Mouse (Mus musculus) layer of hippocampus, adult 18-20 months (tissue): ENCODE data around the gene Mapkapk3. TPM values are rescaled to one million over a fixed set of nuclear protein-coding genes. Genes with fewer than 3 reads are reported as not detected.

Experiments
- DNase-seq, 2 experiments: peaks; one replicate each; pipeline ENCODE4 v3.0.0; 2022; ENCODE audit warnings: low spot score in 2 of 2
- total RNA-seq, 2 experiments: library from RNA; stranded (reverse); gene quantifications; 2 replicates each; pipeline ENCODE4 v1.2.3; 2021

The Mapkapk3 gene
- total RNA-seq, 2 experiments from 2014 or later = 1.8 to 2.2 TPM

DNA sequence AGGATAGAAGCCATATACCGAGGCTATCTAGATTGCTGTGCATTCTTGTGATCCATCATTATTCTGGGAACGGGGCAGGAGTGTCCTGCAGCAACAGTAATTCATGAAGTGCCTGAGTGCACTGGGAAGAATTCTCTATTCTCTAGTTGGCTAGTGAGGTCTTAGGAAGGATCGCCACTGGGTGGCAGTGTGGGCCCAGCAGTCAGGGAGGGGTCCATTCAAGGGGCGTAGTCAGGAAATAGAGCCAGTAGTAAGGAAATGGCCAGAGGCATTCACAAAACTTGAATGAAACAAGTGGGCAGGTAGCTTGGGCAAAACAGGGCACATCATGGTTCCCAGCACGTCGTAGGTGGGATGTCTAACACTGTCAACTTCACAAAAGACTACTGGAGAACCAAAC lies 4.6 kb upstream of the Mapkapk3 start:
- peak in 1 of 2 experiments; percentile 73 for DNase-seq

DNA sequence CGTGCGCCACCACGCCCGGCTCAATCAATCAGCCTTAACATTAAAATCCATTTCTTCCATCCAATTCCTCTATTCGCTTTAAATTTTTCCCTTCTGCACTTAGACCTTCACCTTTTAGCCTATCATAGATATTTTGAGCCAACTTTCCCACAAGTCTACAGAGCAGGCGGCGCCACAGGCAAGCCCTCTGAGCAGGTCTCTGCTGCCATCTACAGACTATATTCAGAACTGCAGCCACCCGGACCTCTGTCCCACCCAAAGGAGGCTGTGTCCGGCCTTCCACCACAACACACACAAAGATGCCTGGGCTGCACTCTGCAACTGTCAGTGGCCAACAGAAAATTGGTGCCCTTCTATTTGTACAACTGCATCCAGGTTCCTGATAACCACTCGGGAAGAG lies 1.2 kb upstream of the Mapkapk3 start:
- peak; percentile 57 to 86 for DNase-seq

DNA sequence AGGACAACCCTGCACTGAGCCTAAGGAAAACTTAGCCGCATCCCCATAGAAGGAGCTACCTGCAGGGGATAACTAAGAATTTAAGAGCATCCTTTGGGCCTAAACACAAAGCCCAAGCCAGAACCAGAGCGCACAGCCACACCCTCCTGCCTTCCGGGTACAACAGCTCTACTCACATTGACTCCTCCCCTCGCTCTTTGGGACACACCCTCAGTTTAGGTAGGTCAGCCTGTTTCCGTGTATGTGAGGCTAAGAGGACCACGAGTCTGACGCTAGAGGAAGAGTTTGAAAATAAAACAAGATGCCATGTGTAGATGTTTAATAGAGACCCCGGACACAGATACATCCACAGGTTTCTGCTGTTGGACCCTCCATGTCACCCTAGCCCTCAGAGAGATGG lies 966 bp downstream of the Mapkapk3 start:
- DNase-seq = no peak

DNA sequence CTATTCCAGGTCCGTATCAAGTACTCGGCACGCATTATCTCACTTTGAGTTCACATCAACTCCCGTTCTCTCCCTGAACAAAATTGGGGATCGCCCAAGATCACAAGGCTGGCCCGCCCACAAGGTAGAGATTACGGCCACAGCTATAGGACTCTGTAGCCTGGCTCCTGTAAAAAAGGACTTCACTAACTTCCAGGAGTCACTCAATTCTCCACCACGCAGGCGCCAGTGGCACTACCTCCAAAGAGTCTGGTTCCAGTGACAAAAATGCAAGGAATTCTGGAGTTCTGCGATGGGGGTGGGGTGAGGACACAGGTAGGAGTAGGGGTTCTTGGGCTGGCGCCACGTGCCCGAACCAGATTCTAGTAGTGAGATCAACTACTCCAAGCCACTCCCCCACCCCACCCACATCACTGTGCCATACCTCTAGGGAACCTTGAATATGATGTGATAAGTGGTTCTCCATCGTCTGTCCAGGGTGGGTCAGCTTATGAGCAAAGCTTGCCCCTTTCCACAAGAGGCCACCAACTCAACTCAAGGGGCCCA lies 1.5 kb downstream of the Mapkapk3 start:
- DNase-seq = no peak

DNA sequence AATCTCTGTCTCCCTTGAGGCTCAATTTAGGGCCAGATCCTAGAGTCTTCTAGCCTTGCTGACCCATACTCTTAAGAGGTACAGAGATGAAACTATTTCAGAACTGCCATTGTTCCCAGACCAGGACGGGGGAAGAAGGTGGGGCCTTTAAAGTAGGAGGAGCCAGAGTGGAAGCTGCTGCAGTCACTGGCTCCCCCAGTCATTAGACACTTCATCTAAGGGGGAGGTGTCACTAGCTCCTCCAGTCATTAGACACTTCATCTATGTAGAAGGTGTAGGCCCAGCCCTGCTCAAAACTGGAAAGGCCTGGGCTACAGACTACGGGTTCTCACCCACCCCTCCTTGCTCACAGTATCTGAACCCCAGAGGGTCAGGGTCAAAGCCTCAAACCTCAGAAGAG lies 2.4 kb downstream of the Mapkapk3 start:
- DNase-seq = no peak

DNA sequence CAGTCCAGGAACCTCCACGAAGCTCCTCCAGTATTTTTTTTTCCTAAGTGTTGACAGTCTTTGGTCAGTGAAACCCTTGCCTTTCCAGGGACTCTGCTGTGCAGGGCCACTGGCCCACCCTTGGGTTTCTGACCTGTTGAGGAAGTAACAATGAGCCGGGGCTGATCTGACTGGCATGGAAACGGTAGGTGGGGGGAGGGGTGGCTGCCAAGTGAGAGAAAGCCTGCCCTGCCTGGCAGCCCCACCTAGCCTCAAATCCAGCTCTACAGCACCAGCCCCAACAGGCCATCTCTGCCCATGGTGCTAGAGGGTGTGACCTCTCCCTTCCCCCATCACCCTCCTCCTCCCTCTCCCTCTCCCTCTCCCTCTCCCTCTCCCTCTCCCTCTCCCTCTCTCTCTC lies 4.7 kb downstream of the Mapkapk3 start:
- no peak for DNase-seq

DNA sequence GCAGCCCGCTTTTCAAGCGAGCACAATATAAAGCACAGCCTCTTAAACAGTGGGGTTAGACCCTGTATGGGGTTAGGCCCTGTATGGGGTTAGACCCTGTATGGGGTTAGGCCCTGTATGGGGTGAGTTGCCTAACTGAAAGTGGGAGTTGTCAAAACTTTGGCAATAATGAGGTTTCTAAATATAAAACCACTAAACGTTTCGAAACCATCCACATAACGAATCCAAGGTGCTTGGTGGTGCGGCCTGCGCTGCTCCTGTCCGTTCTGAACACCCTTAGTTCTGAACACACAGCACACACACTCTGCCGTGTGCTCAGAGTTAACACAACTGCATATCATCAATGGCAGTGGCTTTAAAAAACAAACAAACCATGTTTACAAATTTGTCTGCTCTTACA lies 6.7 kb downstream of the Mapkapk3 start:
- DNase-seq = no peak

DNA sequence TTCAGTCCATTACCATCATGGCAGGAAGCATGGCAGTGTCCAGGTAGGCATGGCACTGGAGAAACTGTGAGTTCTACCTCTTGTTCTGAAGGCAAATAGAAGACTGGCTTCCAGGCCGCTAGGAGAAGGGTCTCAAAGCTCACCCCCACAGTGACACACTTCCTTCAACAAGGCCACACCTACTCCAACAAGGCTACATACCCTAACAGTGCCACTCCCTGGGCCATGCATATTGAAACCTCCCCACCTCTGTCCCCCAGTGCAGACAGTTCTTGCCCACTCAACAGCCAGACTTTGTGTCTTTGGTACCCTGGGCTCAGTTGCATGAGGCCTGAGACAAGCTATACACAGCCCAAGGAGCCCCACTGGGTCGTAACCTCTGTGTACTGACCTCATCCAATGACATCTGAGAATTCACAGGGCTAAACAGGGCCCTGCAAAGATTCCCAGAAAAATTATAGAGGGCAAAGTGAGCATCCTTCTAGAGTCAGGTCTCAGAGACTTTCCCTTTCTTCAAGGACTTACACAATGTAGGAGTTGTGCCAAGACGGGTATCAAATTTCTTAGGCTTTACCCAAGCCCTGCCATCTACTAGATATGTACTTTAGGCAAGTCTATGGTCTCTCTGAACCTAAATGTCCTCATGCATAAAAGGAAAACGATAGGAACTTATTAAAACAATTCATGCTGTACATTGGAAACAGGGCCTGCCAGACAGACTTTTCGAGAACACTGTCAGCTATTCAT lies 8.3 kb downstream of the Mapkapk3 start:
- DNase-seq = no peak

DNA sequence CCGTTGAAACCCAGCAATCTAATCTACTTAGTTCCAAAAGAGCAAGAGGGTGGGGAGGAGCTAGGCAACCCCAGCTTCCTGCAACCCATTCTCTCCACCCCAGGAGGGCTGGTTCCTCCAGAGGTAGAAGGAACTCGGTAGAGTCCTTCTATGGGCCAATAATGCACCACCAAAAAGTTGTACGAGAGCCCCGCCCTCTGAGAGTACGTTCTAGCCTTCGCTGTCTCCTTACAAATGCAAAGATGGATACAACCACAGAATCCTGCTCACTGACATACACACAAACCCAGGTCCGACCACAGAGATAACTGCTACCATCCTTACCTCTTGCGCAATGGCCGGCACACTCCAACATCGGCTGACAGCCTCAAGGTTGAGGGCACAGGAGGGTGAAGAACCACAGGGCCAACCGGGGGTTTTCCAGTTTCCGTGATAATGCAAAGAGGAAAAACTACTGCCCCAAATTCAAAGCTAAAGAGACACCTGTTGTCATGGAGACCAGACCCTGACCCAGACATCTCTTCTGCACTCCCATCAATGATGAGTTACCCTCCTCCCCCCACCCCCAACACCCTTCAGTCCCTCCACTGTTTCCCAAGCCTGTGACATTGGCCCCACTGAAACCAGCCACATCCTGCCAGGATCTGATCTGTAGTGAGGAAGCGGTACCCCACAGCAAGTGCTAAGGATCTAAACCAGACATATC lies 9.2 kb downstream of the Mapkapk3 start:
- no peak for DNase-seq

DNA sequence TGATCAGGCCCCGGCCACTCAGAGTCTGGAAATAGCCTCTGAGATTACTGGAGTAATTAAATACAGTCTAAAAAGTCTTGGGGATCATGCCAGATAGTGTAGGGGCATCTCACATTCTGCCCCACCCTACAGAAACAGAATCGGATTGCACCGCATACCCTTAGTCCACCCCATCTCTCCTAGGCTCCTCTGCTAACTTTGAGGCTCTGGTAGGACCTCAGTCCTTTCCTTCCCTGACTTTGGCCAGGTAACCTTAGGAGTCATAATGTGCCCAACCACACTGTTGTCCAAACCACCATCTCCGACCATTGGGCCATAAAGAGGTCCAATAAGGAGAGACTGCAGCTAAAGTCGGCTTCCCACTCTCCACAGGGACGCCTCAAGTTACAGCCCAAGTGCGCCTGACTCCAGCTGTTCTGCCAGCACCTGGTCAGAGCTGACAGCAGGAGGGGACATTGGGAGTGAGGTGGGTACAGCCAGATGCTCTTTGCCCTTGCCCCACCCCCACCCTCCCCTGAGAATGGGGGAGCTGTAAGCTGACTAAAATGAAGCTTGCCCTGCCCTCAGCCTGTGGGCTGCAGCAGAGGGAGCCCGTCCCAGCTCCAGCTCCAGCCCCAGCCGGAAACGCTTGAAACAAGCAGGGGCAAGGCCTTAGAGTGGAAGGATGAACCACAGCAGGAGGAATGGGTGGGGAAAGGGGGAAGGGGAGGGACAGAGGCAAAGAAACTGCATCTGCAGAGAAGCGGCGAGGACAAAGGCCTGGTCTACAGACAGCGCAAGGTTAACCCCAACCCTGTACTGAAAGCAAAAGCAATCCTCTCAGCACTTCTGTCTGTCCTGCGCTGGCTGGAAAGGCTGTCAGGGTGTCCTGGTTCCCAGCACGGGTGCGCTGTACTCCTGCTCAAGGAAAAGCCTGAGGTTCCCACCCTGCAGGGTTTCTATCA lies 10.0 kb downstream of the Mapkapk3 start:
- DNase-seq = no peak

DNA sequence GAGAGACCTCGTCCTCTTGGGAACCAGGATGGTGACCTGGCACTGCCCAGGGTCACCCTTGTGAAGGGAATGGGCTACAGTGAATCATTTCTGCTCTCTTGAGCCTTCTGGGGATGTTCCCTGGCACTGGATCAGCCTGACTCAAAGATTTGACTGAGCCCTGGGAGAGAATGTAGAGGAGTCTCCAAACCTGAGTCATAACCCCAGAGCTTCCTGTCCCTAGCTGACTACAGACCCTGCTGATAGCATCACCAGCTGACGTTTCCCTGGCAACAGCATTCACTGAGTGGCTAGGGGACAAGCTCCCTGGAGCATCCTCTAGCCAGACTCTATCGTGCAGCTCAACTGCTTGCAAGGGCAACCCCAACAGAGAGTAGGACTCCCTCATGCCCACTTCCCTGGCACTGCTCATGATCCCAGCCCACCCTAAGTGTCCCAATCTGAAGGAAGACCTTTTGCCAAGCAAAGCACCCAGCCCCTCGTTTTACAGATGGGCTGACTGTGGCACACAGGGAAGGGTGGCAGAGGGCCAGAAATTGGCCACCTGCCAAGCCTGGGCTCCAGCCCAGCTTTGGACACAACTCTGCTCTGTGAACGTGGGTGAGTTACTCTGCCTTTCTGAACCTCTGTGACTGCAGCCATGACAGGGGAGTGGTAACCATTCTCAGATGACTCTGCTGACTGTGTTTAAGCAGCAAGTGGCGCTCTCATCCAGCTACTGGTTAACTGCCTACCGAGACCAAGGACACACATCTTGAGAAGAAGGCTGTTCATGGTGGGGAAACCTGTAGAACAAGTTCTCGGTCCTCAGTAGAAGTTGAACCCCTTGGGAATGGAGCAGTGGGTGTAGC lies 10.9 kb downstream of the Mapkapk3 start:
- peak in 1 of 2 experiments; percentile 33 for DNase-seq

DNA sequence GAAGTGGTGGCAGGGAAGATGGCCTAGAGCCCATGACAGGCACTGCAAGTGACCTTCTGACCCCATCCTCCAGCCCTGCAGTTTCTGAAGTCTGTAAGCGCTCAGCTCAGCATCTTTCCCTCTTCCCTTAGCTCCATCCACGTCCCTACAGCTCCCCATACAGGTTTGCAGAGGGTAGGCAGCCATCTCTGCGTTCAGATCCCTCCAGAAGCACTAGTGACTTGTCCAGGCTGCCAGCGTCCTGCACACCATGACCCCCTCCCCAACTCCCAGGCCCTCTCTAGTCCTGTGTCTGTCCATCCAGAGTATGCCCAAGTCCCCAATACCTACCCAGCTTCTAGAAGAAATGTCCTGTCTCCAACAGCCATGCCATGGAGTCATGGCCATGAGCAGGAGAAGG lies 11.6 kb downstream of the Mapkapk3 start:
- DNase-seq = peak in 1 of 2 experiments; percentile 32

DNA sequence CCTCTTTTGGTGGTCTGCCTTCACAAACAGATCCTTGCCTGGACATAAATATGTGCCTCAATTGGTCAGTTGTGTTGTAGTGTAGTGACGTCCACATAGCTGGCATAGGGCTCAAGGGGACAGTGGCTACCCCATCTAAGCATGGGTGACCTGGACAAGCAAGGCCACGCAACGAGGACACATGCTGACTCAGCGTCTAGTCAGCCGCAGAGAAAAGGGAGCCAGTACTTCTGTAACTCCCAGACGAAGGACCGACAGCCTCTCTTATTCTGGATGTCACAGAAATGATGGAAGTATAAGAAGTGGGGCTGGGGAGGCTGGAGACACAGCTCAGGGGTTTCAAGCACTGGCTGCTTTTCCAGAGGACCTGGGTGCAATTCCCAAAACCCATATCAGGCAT lies 12.1 kb downstream of the Mapkapk3 start:
- no peak for DNase-seq

DNA sequence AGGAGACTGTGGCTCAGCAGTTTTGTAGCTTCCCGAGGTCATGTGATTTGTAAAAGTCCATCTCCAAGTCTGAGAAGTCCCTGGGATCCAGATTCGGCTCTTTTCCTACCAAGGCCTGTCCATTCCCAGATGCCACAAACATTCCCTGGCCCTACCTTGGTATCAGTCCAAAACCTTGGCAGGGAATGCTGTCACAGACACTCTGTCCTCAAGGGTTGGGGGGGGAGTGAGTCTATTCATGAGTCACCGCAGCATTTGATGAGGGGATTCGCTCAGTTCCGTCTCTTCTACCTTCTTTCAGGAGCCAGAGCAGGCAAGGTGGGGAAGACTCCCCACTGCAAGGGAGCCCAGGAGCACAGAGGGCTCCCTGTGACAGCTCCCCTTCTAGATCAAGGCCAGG lies 14.0 kb downstream of the Mapkapk3 start:
- DNase-seq = no peak

DNA sequence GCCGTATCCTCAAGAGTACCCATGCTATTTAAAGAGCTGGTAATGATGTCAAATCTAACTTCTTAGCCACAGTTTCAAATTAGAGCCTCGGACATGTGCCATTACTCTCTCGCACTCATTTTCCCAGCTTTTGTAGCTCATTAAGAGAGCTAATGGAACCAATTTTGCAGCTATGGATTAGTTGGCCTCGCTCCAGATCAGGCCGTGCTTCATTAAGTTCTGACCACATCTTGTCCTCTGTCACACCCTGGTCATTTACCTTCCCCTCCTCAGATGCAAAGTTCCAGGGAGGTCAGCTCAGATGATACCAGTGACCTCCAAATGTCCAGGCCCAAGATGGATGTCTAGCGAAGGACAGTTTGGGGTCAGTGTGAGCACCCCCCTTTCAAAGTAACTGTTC lies 14.9 kb downstream of the Mapkapk3 start:
- DNase-seq = no peak

DNA sequence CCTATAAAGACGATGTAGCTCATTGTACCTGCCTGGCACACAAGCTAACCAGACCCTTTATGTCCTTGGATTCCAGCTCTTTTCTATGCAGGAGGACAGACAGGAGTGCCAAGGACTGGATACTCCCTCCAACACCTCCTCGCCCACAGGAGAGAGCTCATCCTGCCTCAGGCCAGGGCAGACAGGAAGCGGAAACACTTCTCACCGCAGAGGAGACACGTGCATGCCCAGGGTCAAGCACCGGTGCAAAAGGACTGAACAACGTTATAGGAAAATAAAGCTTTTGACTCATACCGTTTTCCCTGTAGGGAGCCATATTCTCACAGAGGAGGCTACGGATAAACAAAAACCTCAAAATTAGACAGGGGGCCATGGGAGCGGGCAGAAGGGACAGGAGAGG lies 16.5 kb downstream of the Mapkapk3 start:
- no peak for DNase-seq

DNA sequence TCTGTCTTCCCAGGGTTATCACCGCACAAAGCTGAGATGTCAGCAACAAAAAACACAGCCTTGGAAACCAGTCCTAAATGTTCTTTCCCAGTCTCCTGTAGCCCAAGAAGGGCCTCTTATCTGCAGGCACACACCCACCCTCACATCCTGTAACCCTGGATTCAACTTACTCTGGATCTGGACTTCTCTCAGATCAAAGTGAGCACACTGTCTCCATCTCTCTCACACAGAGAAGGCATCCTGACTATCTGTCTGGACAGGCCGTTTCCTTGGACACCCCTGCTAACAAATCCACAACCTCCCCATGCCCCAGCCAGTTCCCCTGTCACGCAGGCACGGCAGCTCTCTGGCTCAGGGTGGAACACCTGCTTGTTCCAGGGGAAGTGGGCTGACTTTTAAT lies 17.4 kb downstream of the Mapkapk3 start:
- DNase-seq = no peak

DNA sequence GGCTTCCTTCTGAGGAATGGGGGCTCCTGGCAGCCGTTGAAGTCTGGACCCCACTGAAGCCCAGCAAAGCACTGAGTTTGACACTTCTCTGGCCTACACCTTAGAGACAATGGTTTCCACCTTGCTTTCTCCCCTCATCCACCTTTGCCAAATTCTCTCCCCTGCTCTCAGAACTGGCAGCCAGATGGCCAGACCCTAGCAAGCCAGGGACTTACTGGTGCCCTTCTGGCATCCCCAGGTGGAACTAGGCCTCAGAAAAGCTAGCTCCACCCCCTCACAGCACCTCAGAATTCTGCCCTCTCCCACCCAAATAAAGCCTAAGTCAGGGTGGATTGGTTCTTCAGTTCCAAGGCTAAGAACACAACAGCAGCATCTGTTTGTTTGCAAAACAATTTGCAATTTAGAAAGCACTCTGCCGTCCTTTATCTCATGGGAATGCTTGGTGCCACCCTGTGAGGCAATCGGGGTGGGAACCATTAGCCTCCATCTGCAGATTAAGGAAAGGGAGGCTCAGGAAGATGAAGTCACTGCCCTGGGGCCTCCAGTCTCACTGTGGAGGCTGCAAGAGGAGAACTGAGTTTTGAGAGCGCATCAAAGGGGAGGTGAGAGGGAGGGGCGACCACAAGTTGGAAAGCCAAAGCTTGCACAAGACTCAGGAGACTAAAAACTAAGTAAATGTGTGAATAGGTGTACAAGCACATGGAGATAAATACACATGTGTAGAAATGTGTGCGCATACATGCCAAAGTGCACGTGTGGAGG lies 18.3 kb downstream of the Mapkapk3 start:
- DNase-seq = no peak

DNA sequence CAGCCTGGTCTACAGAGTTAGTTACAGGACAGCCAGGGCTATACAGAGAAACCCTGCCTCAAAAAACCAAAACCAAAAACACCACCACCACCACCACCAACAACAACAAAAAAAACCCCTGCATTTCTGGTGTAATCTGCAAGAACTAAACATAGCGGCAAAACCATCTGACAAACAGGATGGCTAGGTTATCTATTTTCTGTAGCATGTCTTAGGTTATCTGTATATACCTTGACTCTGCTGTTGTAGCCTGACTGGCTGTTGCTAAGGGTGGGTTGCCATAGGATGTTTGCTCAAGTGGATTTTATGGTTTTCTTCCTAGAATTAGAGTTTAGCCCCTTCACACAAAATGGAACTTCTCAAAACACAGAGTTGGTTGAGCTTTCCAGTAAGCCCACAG lies 19.9 kb downstream of the Mapkapk3 start:
- DNase-seq = no peak
